Mouse (Mus musculus) liver, adult 2 months (tissue): ENCODE measurements around the gene Pdgfb.

Experiments
- CTCF ChIP-seq: fragments of 200-500 bp; IDR thresholded peaks from 2 replicates; pipeline ENCODE4 v1.5.1; 2011; ENCODE audit warnings: low read depth, low read length, control low read depth
- POLR2A ChIP-seq: fragments of 200-500 bp; IDR thresholded peaks from 2 replicates; pipeline ENCODE4 v1.6.1; 2011; ENCODE audit warnings: low read length, control low read depth; ENCODE audit not compliant: insufficient read depth; ENCODE audit errors: extremely low read depth

DNA sequence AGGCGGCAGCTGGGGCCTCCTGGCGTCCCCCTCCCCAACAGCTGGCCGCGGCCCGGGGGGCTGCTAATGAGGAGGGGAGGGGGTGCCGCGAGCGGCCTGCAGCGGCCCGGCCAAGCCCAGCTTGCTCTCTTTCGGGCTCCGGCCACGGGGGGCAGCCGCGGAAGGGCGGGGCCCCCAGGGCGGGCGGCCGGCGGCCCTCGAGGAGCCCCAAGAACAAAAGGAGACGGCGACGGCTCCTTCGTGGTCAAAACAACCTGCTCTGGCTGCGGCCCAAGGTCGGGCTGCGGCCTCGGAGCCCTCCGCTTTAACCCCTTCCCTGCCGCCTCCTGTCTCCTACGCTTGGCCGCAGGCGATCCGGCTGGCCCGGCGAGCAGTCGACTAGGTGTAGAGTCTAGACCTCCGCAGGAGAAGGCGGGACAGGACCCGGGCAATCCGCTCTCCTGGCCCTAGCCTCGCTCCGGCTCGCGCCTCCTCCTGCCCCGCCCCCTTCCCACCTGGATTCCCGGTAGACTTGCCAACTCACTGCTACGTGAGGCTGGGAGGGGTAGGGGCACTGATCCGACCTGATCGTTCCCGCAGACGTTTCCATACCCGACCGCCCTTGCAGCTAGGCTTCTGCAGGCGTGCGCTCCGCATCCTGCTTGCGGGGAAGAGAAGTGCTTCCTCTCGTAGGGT, 2.1 kb downstream of the Pdgfb start:
- TF ChIP-seq POLR2A (no peak), CTCF (no peak)
